Mouse (Mus musculus) cerebellum, adult 18-20 months (tissue): ENCODE measurements around the gene Saal1.
"Not testable (repeated sequence)": the region's sequence is repeated elsewhere in the genome, so short reads cannot be mapped to it uniquely, and the experiment has no call there.

Source experiments
- DNase-seq, 2 experiments: peaks; one replicate each; pipeline ENCODE4 v3.0.0; 2021

Gene Saal1

DNA sequence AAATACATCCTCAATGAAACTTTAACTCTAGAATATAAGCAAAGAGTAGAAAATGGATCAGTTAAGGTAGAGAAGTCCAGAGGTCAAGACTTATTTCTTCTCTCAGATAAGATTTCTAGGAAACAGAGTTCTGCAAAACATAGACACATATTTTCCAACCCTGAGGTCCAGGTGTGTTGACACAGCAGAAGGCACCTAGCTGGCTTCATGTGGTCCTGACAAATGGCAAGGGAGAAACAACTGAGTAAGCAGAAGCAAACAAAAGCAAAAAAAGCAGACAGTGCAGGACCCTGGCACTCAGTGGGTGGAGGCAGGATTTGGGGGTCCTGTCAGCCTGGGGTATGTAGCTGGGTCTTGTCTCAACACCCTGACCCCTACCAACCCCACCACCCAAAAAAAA lies 29.7 kb downstream of the Saal1 start:
- no peak for DNase-seq

- DNase-seq, result not testable (repeated sequence)
Measured at GRCm38 (mm10) chr7:46679044-46679443, 31.4 kb downstream of the Saal1 start.

DNA sequence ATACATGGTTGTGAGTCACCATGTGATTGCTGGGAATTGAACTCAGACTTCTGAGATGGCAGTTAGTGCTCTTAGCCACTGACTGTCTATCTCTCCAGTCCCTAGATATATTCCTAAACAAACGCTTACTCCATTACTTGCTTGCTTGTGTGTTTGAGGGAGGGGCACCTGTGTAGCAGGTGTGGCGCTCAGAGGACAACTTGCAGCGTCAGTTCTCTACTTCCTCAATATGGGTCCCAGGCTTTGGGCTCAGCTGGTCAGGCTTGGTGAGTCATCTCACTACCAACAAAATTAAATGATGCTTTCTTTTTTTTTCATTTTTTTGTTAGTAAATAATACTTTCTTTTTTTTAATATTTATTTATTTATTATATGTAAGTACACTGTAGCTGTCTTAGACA lies 32.1 kb downstream of the Saal1 start:
- DNase-seq, result no peak

- peak; percentile 65 to 76 for DNase-seq
Measured at GRCm38 (mm10) chr7:46676808-46677360, 33.6 kb downstream of the Saal1 start.

DNA sequence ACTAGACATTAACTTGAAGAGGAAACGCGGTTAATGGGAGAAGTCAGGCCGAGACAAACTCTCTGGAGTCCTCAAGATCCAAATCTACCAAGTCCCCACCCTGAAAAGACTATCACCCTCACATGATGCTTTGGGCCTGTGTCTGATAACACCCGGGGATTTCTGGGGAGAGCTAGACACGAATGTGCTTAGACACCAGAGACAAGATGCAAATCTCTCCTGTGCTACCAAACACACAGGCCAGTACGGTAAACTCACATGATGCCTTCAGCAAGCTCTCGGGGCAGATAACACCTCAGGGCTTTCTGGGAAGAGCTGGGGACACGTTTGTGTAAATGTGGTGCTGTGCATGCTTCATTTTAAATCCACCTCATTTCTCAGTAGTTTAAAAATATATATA lies 34.6 kb downstream of the Saal1 start:
- DNase-seq, result no peak

DNA sequence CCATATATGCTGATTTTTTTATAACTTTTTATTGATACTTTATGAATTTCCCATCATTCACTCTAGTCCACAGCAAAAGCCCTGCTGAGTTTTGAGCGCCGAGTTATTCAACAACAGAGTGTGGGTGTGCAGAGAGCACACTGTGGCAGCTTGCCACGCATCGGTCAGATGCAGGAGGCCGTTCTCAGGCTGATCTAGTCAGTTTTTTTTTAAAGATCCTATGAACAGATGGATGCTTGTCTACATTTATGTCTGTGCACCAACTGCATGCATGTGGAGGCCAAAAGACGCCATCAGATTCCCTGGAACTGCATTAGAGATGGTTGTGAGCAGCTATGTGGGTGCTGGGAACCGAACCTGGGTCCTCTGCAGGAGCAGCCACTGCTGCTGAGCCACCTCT lies 35.4 kb downstream of the Saal1 start:
- no peak for DNase-seq

DNA sequence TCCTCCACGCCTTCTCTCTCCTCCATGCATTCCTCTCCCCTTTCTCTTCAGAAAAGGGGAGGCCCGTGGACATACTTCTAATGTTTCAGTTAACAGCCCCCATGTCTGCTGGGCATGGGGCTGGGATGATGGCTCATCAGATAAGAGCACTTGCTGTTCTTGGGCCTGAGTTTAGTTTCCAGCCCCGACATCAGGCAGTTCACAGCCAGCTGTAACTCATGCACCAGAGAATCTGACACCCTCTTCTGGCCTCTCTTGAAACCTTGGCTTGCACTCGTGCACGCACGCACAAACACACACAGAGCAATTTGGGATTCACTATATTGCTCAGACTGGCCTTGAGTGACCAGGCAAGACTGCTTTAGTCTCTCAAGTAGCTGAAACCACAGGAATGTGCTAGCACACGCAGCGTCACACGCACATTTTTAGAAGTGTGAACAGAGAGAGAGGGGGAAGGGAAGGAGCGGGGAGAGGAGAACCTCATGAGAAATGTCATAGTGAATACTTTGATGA lies 38.3 kb downstream of the Saal1 start, which contains the start of gene Tph1:
TSS of gene Tph1 (minus strand) at position 378 of the 513 bp plus-strand sequence.
- no peak for DNase-seq

GRCm38 (mm10) chr7:46667256-46667655 lies 43.2 kb downstream of the Saal1 start:
- no peak for DNase-seq

- peak; percentile 47 to 57 for DNase-seq
Measured at GRCm38 (mm10) chr7:46665236-46665635, 45.2 kb downstream of the Saal1 start.

DNA sequence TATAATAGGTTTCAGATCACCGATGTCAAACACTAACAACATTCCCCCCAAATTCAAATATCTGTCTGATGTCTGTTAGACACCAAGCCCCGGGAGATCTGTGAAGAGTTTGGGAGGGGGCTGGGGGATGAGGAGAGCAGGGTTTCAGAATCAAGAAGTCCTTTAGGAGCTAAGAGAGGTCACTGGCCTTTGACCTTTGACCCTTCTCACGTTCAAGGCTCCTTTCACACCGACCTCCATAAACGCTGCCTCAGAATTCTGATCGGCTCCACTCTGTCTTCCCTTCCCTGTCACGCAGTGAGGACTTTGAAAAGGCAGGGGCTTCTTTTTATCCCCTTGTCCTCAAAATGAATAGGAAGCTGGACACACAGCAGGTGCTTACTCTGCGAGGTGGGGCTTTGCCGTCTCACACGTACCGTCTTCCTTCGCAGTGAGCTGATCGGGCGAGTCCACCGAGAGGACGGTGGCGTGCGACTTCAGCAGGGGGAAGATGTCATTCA lies 48.8 kb downstream of the Saal1 start:
- no peak for DNase-seq

DNA sequence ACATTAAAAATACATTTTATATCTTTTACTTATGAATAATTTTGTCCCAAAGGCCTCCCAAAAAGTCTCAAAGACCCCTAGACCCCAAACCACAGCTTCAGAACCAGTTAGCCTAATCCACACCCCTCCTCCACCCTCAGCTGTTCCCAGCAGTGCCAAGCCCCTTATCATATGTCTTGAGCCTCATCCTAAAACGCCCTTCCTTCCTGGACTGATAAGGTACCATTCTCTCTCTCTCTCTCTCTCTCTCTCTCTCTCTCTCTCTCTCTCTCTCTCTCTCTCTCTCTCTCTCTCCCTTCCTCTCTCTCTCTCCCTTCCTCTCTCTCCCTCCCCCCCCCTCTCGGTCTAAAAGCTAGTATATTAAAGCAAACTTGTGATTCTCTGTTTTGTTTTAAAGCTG lies 58.2 kb downstream of the Saal1 start:
- no peak for DNase-seq

GRCm38 (mm10) chr7:46650231-46650630 lies 60.2 kb downstream of the Saal1 start:
- not testable (repeated sequence) for DNase-seq

DNA sequence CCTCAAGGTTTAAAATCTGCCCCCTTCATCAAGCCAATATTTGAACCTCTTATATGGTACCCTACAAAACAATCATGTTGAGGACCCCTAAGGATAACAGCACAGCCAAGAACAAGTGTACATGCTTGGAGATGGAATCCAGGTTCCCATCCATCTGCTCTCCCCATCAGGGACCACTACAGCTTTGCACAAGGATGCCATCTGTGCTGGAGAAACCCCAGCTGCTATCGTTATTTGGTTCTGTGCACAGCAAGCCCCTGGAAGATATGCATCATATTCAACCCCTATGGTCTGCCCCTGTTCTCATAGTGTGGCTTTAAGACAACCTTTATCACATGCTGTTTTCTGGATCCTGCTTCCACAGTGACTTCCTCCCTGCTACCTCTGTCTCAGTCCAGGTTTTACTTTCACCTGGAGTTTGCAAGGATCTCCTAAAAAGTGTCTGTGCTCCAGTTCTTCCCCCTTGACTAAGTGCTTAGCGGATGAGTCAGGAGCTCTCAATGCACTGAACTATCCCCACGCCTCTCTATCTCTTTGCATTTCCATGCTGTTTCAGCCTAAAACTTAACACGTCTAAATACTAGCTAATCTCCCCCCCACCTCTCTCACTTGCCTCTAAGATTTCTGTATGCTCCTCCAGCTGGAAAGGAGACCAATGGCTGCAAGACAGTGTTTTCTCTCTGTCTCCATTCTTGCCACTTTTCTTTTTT lies 61.9 kb downstream of the Saal1 start:
- DNase-seq, result no peak

DNA sequence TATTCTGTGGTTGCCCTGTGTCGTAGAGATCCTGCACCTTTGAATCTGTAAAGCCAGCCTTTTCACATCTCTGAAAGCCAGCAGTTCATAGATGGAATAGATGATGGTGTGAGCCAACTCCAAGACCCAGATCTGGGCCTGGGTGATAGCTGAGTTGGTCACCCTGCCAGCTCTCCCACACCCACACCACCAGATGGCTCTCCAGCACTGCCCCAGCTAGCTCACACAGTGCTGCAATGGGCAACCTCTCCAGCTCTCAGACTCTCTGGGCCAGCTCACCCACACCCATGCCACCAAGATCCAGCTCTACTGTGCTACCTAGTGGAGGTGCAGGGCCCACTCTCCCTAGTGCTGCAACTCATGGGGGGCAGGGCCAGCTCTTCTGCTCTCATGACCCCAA lies 67.3 kb downstream of the Saal1 start:
- peak; percentile 74 to 78 for DNase-seq

DNA sequence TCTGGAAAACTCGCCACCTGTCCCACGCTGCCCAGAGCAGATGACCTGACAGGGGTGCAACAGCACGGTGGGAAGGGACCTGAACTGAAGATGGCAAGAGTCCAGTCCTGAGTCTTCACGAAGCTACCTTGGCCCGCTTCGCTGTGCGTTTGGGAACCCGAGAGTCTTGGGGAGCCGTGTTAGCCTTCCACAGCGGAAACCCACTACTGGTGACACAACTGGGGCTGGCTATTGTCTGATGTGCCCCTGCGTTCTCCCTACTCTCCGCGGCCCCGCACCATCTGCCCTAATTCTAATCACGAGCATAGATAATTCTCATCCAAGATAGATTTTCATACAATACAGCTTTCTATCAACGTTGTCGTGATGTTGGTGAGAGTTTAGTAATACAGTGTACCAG lies 70.4 kb downstream of the Saal1 start:
- DNase-seq, result no peak

- DNase-seq, result peak; percentile 91 to 97
Measured at GRCm38 (mm10) chr7:46639692-46640031, 70.8 kb downstream of the Saal1 start, which contains the start of gene Sergef. TSS of gene Sergef (minus strand) at chr7:46639807.

- peak in 1 of 2 experiments; percentile 63 for DNase-seq
Measured at GRCm38 (mm10) chr7:46638889-46639691, 71.4 kb downstream of the Saal1 start.
